Mouse (Mus musculus) kidney, adult 2 months (tissue): ENCODE data around the gene Gm21985. TPM values are rescaled to one million over a fixed set of nuclear protein-coding genes. Genes with fewer than 3 reads are reported as not detected.

ENCODE experiments used
- DNase-seq: peaks from one replicate; pipeline ENCODE4 v3.0.0; 2021
- H3K27ac ChIP-seq: fragments of 200-500 bp; 2 replicates; pipeline ENCODE4 v1.5.1; 2012; ENCODE audit warnings: low read depth, low read length, control low read depth, inconsistent platforms; ENCODE audit not compliant: insufficient read depth
- H3K27me3 ChIP-seq: fragments of 200-500 bp; replicated peaks from 2 replicates; pipeline ENCODE4 v1.6.1; 2012; ENCODE audit warnings: mild to moderate bottlenecking, moderate library complexity, low read length, inconsistent platforms; ENCODE audit not compliant: control insufficient read depth, insufficient read depth
- H3K36me3 ChIP-seq: fragments of 200-500 bp; 2 replicates; pipeline ENCODE4 v1.6.1; 2012; ENCODE audit warnings: mild to moderate bottlenecking, moderate library complexity, low read length, inconsistent platforms; ENCODE audit not compliant: control insufficient read depth, insufficient read depth
- H3K4me1 ChIP-seq: fragments of 200-500 bp; 2 replicates; pipeline ENCODE4 v1.6.1; 2011; ENCODE audit warnings: low read length; ENCODE audit not compliant: control insufficient read depth, insufficient read depth
- H3K4me3 ChIP-seq: fragments of 200-500 bp; 2 replicates; pipeline ENCODE4 v1.5.1; 2011; ENCODE audit warnings: mild to moderate bottlenecking, low read depth, low read length, control low read depth; ENCODE audit not compliant: insufficient read depth
- CTCF ChIP-seq: fragments of 200-500 bp; conservative IDR thresholded peaks from 2 replicates; pipeline ENCODE4 v1.5.1; 2011; ENCODE audit warnings: low read depth, mild to moderate bottlenecking, control low read depth, low read length, moderate library complexity, mixed read lengths; ENCODE audit not compliant: insufficient read depth, insufficient read length
- POLR2A ChIP-seq: fragments of 200-500 bp; IDR thresholded peaks from one replicate; pipeline ENCODE4 v1.6.1; 2011; ENCODE audit warnings: low read depth, low read length, control low read depth
- WGBS: fragments of 180-500 bp; shearing (Covaris S2); methylation state at CpG from one replicate; pipeline ENCODE4 v1.1.7; 2018; 5-methylcytosine and 5-hydroxymethylcytosine counted together
- polyA plus RNA-seq: library from polyadenylated mRNA; depleted of rRNA; stranded (reverse); fragments of >200 nt; gene quantifications from 2 replicates; pipeline ENCODE4 v1.2.3, GENCODE M21; 2012

Gene Gm21985
- polyA plus RNA-seq, 1 experiment = not detected

GRCm38 (mm10) chr2:112265448-112266241, 469 bp upstream of the Gm21985 start, which contains the start of gene Slc12a6:
Slc12a6 (plus strand) TSS chr2:112265825.
- under 1% methylated on average over 84 of the region's 85 CpGs for WGBS
- DNase-seq = peak; percentile 96
- Histone ChIP-seq H3K4me3 (peak within 1 kb of the TSS; percentile 89), H3K36me3 (no peaks in the 10 kb centered on the region), H3K27ac (peak within 1 kb of the TSS; percentile 77), H3K27me3 (no peaks in the 10 kb centered on the region), H3K4me1 (peaks cover 3% of the 10 kb centered on the region; the same call in 1 of the 2 replicates)
- peak; percentile 9 for TF ChIP-seq POLR2A
- no peak for TF ChIP-seq CTCF

GRCm38 (mm10) chr2:112266780-112267179, 666 bp downstream of the Gm21985 start:
- Histone ChIP-seq H3K27ac (peak overlapping the region; percentile 35), H3K36me3 (no peaks in the 10 kb centered on the region), H3K4me3 (peak overlapping the region; percentile 48), H3K4me1 (peaks cover 3% of the 10 kb centered on the region; the same call in 1 of the 2 replicates), H3K27me3 (no peaks in the 10 kb centered on the region)
- 18% methylated on average over 10 of the region's 10 CpGs for WGBS
- TF ChIP-seq POLR2A (no peak), CTCF (no peak)
- DNase-seq = peak; percentile 34

- no peaks in the 10 kb centered on the region; the same call in 1 of the 2 replicates for H3K4me1 ChIP-seq
- H3K27me3 ChIP-seq = no peaks in the 10 kb centered on the region
- DNase-seq = peak; percentile 36
- peak overlapping the region; percentile 19; the same call in 1 of the 2 replicates for H3K4me3 ChIP-seq
- 46% methylated on average over 8 of the region's 8 CpGs for whole genome bisulfite sequencing
- no peaks in the 10 kb centered on the region for H3K36me3 ChIP-seq
- no peak overlapping the region for H3K27ac ChIP-seq
- TF ChIP-seq POLR2A = no peak
- TF ChIP-seq CTCF = no peak
These were observed 1.6 kb downstream of the Gm21985 start for GRCm38 (mm10) chr2:112267547-112268269.

- WGBS = 73% methylated on average over 2 of the region's 2 CpGs
- no peaks in the 10 kb centered on the region; the same call in 1 of the 2 replicates for H3K4me1 ChIP-seq
- TF ChIP-seq CTCF (no peak), POLR2A (no peak)
- DNase-seq = no peak
- no peak overlapping the region for H3K4me3 ChIP-seq
- no peak overlapping the region for H3K27ac ChIP-seq
- no peaks in the 10 kb centered on the region for H3K36me3 ChIP-seq
- no peaks in the 10 kb centered on the region for H3K27me3 ChIP-seq
These were observed 3.9 kb downstream of the Gm21985 start for GRCm38 (mm10) chr2:112270011-112270410.

- no peak for TF ChIP-seq CTCF
- no peak for TF ChIP-seq POLR2A
- 93% methylated on average over 2 of the region's 2 CpGs for WGBS
- H3K27ac ChIP-seq = no peak overlapping the region
- H3K27me3 ChIP-seq = no peaks in the 10 kb centered on the region
- H3K4me3 ChIP-seq = no peak overlapping the region
- no peaks in the 10 kb centered on the region for H3K36me3 ChIP-seq
- H3K4me1 ChIP-seq = no peaks in the 10 kb centered on the region; the same call in 1 of the 2 replicates
- DNase-seq = no peak
These were observed 6.8 kb downstream of the Gm21985 start for GRCm38 (mm10) chr2:112272909-112273308.

- H3K36me3 ChIP-seq = no peaks in the 10 kb centered on the region
- TF ChIP-seq POLR2A (no peak), CTCF (no peak)
- no peak for DNase-seq
- no peak overlapping the region for H3K4me3 ChIP-seq
- H3K27me3 ChIP-seq = no peaks in the 10 kb centered on the region
- no peaks in the 10 kb centered on the region; the same call in 1 of the 2 replicates for H3K4me1 ChIP-seq
- 89% methylated on average over 6 of the region's 6 CpGs for WGBS
- no peak overlapping the region for H3K27ac ChIP-seq
These were observed 7.4 kb downstream of the Gm21985 start for GRCm38 (mm10) chr2:112273474-112273873.

- no peak overlapping the region for H3K4me3 ChIP-seq
- no peaks in the 10 kb centered on the region for H3K27me3 ChIP-seq
- TF ChIP-seq CTCF (no peak), POLR2A (no peak)
- 92% methylated on average over 3 of the region's 3 CpGs for WGBS
- H3K4me1 ChIP-seq = peaks cover 2% of the 10 kb centered on the region; the same call in 1 of the 2 replicates
- DNase-seq = no peak
- H3K36me3 ChIP-seq = no peaks in the 10 kb centered on the region
- no peak overlapping the region for H3K27ac ChIP-seq
These were observed 10.8 kb downstream of the Gm21985 start for GRCm38 (mm10) chr2:112276870-112277269.
